Mouse (Mus musculus) gastrocnemius, adult 18-20 months (tissue): ENCODE measurements around the gene Fkbp14. TPM values are rescaled to one million over a fixed set of nuclear protein-coding genes. Genes with fewer than 3 reads are reported as not detected.

ENCODE experiments used
- DNase-seq: peaks from one replicate; pipeline ENCODE4 v3.0.0; 2021; ENCODE audit warnings: low spot score
- total RNA-seq, 2 experiments: library from RNA; stranded (reverse); gene quantifications; 2 replicates each; pipeline ENCODE4 v1.2.3; 2021

The Fkbp14 gene
- total RNA-seq, 2 experiments from 2014 or later, result 5.1 to 5.5 TPM

DNA sequence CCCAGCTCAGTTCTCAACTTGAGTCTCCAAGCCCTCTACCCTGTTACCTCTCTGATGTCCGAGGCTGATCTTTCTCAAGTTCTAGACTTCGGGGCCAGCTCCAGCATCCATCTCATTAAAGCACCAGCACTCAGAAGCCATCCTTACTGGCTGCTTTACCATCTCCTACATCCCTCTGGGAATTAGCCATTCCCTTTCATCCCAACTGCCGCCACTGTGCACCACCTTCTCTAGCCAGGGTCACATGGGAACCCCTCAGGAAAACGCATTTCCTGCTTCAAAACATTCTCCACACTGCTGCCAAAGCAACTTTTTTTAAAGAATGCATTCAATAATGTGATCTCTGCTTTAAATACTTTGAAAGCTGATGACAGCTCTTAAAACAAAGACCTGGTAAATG lies 47.8 kb downstream of the Fkbp14 start:
- DNase-seq, result no peak

DNA sequence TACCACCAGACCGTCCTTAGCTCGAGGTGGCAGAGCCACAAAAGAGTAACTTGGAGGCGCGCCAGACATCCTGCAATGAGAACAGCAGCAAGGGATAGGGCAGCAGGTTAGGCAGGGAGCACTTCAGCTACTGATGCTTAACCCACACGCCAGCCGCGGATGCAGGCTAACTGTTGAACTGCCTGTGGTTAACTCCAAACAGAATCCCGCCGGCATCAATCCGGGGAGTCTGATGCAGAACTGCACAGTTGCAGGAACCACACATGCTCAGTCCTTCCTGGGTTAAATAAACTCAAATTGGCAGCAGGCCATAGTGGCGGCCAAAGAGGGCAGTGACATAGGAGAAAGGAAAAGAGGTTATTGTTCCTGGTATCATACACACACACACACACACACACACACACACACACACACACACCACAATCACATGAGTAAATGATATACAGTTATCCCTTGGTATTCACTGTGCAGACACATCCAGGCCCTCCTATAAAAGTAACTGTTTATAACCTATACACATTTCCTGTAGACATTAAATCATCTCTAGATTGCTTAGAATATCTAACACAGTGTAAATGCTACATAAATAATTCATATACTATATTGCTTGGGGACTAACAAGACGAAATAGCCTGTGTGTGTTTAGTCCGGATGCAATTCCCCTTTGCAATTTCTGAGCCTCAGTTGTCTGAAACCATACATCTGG lies 48.6 kb downstream of the Fkbp14 start:
- DNase-seq, result no peak

DNA sequence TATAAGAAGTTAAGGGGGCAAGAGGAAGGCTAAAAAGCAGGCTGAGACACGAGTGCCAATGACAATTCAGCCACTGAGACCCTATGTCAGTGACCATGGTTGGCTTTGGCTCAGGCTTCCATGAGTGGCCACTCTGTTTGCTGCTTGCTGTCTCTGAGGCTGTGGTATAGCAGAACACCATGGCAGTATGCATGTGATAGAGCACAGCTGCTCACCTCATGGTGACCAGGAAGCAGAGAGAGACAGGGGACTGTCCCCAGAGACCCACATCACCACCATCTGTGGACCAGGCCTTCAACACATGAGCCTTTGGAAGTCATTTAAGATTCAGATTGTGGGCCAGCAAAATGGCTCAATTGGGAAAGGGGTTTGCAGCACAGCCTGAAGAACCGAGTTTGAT lies 53.5 kb downstream of the Fkbp14 start:
- no peak for DNase-seq

DNA sequence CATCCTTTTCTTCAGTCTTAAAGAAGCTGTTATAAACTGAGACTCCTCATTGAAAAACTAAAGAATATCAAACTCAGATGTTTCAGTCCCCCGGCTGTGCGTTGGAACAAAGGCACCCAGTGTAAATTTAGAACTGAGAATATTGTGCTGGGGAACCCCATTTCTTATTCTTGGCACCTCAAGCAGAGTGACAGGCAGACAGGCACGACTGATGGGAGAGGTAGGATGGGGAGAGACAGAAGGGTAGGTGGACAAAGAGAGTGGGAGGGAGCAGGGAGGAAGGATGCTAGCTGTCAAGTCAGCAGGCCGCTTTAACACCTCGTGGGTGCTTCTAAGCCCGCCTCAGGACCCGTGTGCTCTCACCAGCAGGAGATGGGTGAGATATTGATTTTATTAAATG lies 54.3 kb downstream of the Fkbp14 start:
- no peak for DNase-seq

DNA sequence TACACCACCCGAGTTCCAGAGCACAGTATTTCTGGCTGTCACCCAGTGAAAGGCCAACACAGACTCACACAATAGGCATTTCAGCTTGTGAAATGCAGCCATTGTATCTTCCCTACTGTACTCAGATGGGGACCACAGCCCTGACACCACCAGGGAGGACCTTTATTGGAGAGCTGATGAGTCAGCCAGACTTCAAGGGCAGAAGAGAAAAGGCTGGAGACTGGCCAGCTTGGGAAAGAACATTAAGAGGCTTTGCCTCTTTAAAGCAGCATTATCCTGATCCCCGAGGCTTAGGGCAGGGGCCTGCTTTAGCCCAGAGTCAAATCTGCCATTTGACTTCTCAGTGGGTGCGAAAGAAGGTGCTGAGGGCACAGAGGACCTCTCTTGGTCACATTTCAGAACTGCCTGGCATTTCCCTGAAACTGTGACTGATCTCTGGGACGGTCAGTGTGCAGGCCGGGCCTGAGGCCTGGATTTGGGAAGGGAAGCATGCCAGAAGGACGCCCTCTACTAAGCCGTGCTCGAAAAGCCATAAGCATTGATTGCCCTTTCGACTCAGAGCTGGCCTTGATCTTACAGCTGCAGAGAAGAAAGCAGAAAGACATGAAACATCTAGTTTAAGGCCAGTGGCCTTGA lies 56.7 kb downstream of the Fkbp14 start:
- DNase-seq, result peak; percentile 12

DNA sequence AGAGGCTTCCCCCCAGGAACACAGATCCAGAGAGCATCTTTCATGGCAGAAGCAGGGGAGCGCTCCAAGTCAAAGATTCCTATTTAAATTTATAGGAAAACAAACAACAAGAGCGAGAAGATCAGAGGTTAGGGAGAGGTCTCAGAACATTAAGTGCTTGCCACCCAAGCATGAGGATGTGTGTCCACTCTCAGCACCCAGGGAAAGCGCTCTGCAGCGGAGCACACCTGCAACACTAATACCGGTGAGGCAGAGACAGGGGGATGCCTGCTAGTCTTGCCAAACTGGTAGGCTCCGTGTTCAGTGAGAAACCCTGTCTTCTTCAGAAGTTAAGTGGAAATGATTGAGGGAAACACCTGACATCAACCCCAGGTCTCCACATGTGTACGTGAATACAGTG lies 57.7 kb downstream of the Fkbp14 start:
- DNase-seq, result no peak

DNA sequence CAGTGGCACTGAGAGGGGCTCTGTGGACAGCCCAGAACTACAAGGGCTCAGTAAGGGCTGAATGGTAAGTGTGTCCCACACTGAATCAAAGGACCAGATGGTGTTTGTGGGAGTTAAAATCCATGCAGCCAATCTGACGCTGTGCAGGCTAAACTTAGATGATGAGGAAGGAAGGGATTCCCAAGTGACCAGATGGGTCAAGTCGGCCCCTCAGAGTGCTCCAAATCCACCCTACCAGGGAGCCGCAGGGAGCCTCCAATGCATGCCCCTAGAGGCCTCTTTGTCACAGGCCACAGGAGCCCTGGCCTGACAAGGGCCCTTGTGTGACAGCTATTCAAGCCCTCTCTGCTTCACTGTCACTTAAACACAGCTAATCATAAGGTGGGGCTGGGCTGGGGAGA lies 58.3 kb downstream of the Fkbp14 start:
- DNase-seq, result no peak

DNA sequence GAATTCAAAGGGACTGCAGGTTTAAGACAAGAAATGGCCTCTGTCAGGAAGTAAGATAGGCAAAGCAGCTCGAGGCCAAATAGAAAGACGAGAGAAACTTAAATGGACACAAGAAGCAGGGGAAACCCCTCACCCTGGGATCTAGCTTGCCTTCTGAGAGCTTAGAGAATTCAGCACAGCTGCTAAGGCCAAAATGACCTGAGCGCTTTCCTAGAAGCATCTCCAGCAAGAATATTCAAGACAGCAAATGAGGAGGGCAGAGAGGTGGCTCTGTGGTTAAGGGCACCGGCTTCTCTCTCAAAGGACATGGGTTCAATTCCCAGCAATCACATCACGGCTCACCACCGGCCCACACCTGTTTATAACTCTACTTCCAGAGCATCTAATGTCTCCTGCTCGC lies 60.1 kb downstream of the Fkbp14 start:
- DNase-seq, result no peak

DNA sequence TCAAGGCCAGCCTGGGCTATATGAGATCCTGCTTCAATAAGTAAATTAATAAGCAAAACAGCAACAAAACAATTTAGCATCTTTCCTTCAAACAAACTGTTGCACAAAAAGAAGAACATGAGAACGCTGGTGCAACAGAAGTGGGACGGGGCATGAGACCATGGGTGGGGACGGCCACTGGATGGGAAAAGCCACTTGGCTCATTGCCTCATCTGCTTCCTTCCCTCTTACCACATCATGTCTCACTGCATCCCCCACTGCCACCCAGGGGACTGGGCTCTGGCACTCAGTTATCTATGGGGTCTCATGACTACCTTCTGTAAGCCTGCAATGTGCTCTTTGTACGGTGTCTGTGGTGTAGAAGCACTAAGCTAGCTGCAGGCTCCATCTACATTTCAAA lies 61.6 kb downstream of the Fkbp14 start:
- no peak for DNase-seq

DNA sequence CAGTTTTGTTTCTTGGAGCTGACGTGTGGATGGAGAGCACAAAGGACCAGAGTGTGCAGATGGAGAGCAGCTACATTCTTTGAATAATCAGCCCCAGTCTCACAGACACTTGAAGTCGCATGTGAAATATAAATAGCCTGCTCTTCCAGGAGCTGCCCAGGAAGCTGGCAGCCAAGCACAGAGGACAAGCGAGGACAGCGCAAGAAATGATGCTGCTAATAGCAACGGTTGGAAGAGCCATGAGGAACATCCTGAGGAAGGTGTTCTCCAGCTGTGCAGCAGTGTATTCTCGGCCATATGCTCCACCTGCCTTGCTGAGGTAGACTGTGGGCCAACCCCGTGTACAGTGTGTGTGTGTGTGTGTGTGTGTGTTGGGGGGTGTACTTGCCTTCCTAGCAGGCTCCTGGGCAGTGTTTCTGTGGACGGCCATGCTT lies 66.0 kb downstream of the Fkbp14 start:
- peak; percentile 15 for DNase-seq

DNA sequence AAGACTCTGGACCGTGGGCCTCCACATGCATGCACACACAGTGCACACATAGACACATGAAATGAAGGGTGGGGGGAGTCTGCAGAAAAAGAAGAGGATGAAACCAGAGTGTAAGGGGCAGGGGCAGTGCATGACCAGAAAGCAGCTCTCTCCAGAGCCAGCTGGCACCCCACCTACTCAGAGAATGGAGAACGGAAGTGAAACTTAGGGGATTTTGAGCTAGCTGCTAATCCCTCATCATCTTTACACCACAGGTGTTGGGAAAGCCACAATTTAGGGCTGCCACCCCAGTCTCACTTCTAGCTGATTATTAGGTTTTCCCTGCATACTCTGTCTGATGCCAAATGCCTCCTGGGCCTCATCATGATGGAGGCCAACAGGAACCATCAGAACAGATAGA lies 66.9 kb downstream of the Fkbp14 start:
- no peak for DNase-seq

DNA sequence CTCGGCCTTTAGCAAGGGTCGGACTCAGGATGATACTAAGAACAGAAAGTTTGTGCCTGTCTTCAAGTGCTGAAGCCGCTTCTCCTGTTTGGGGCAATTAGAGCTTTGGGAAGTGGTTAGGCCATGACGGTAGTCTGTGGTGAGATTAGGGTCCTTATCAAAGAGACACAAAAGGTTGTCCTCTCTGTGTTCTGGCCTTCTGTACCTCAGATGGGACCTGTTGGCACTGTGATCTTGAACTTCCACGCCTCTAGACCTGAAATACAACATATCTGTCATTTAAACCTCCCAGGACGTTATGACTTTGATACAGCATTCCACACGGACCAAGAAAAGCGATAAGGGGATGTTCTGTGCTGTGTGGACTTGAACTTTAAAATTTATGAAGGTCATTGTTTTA lies 68.4 kb downstream of the Fkbp14 start:
- DNase-seq, result no peak

Other genes starting within 250 kb of the Fkbp14 start
- gene Wipf3, start 167.7 kb downstream of the Fkbp14 start, total RNA-seq, result 10 to 100 TPM; 12.5 to 13.7 TPM
- gene Scrn1, start 30.8 kb downstream of the Fkbp14 start, total RNA-seq, result 1 to 10 TPM; 1.8 TPM
- gene Plekha8, start 2.2 kb downstream of the Fkbp14 start, total RNA-seq, result 1 to 10 TPM; 3.2 to 3.3 TPM
- 1 to 10 TPM; 5.3 to 8.7 TPM for gene Mturn, start 84.3 kb upstream of the Fkbp14 start, total RNA-seq
- 10 to 100 TPM; 13.1 to 16.3 TPM for gene Znrf2, start 219.6 kb upstream of the Fkbp14 start, total RNA-seq